Mouse (Mus musculus) C2C12 (cell line): Measurements from ENCODE around the gene Qrsl1. TPM values are rescaled to one million over a fixed set of nuclear protein-coding genes. Genes with fewer than 3 reads are reported as not detected.
"Not testable (repeated sequence)": the region's sequence is repeated elsewhere in the genome, so short reads cannot be mapped to it uniquely, and the experiment has no call there.

Experiments
- H3K27me3 ChIP-seq: one replicate; pipeline ENCODE4 v1.6.1; 2011; ENCODE audit not compliant: control insufficient read depth, insufficient read depth, insufficient read length
- H3K36me3 ChIP-seq: one replicate; pipeline ENCODE4 v1.6.1; 2011; ENCODE audit not compliant: control insufficient read depth, insufficient read depth
- H3K4me3 ChIP-seq: one replicate; pipeline ENCODE4 v1.5.1; 2011; ENCODE audit warnings: mild to moderate bottlenecking, control low read depth; ENCODE audit not compliant: poor library complexity, insufficient read depth, severe bottlenecking
- H3K79me2 ChIP-seq: one replicate; pipeline ENCODE4 v1.6.1; 2011; ENCODE audit not compliant: control insufficient read depth, insufficient read depth
- H3K79me3 ChIP-seq: one replicate; pipeline ENCODE4 v1.6.1; 2011; ENCODE audit warnings: low read depth, control low read depth
- H3ac ChIP-seq: one replicate; pipeline ENCODE3; 2011; ENCODE audit warnings: low read depth; ENCODE audit not compliant: control insufficient read depth, insufficient read length
- CEBPB ChIP-seq: IDR thresholded peaks from one replicate; pipeline ENCODE4 v1.6.1; 2011; ENCODE audit warnings: low read depth, mild to moderate bottlenecking, control low read depth, moderate library complexity
- CTCF ChIP-seq: IDR thresholded peaks from one replicate; pipeline ENCODE4 v1.5.1; 2011; ENCODE audit not compliant: control insufficient read depth, insufficient read depth, insufficient read length
- FOSL1 ChIP-seq: IDR thresholded peaks from one replicate; pipeline ENCODE4 v1.8.0; 2011; ENCODE audit warnings: mild to moderate bottlenecking, low read length; ENCODE audit not compliant: poor library complexity, insufficient read depth, severe bottlenecking
- MAX ChIP-seq: IDR thresholded peaks from one replicate; pipeline ENCODE4 v1.6.1; 2011; ENCODE audit warnings: mild to moderate bottlenecking, control low read depth
- MYOD1 ChIP-seq: IDR thresholded peaks from one replicate; pipeline ENCODE4 v1.6.1; 2011; ENCODE audit warnings: low read depth; ENCODE audit not compliant: control insufficient read depth, insufficient read length
- MYOG ChIP-seq: IDR thresholded peaks from one replicate; pipeline ENCODE4 v1.6.1; 2011; ENCODE audit not compliant: control insufficient read depth, insufficient read length; ENCODE audit errors: extremely low read depth
- USF1 ChIP-seq: IDR thresholded peaks from one replicate; pipeline ENCODE4 v1.6.1; 2011; ENCODE audit warnings: low read depth, mild to moderate bottlenecking, control low read depth, moderate library complexity
- polyA plus RNA-seq: library from polyadenylated mRNA; unstranded; fragments of >200 nt; fragmentation: generic; extraction: Trizol; gene quantifications from one replicate; pipeline ENCODE4 v1.2.1, GENCODE M21; 2012; ENCODE audit warnings: missing spikeins

Gene Qrsl1
- polyA plus RNA-seq, 1 experiment, result 11.2 TPM

DNA sequence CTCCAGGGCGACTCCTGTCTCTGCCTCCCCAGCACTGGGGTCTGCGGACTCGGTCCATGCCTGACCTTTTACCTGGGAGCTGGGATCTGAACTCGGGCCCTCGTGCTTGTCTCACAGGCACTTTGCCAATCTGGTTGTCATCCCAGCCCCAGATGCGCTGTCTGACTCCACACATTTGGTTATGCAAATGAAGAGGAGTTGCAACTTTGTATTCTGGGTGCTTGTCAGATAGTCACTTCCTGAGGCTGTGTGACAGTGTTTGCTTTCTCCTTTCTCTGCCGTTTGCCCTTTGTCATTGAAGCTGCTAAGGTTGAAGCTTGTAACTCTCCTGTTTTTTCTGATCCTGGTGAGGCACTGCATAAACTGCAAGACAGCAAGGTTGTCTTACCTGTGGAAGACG is 26.2 kb upstream of the Qrsl1 start:
- no peaks in the 10 kb centered on the region for H3K79me2 ChIP-seq
- H3ac ChIP-seq, result no peak overlapping the region
- H3K27me3 ChIP-seq, result no peaks in the 10 kb centered on the region
- H3K36me3 ChIP-seq, result peaks cover 43% of the 10 kb centered on the region
- no peak overlapping the region for H3K4me3 ChIP-seq
- TF ChIP-seq MYOG (no peak), FOSL1 (no peak), USF1 (no peak), MYOD1 (no peak), MAX (no peak), CEBPB (no peak), CTCF (no peak)
- H3K79me3 ChIP-seq, result no peaks in the 10 kb centered on the region

DNA sequence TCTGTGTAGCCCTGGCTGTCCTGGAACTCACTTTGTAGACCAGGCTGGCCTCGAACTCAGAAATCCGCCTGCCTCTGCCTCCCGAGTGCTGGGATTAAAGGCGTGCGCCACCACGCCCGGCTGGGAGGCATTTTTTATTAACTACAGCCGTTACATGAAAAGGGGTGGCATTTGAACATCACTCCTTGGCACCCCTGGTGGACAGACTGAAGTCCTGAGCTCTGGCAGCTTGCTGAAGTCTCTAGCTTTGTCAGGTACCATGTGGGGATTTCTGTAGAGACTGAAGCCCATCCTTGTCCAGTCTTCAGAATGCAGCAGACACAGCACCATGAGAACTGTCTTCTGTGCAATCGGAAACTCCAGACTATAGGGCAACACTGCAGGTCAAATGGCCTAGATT is 24.2 kb upstream of the Qrsl1 start:
- not testable (repeated sequence) for H3ac ChIP-seq, H3K79me3 ChIP-seq

DNA sequence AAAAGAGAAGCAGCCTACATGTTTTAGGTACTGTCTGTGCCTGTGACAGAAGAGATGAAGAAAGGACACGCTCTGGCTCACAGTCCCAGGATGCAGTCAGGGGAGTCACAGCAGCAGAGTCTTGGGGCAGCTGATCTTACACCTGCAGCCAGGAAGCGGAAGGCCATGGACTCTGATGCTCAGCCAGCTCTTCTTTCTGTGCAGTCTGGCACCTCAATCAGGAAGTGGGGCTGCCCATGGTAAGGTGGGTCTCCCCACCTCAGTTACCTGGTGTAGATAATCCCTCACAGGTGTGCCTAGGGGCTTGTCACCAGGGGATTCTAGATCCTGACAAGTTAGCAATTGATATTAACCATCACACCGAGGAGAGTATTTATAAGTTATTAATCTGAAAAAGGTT is 21.6 kb upstream of the Qrsl1 start:
- no peak overlapping the region for H3K4me3 ChIP-seq

More for the DNA sequence above, 24.2 kb upstream of the Qrsl1 start:
- H3K4me3 ChIP-seq, H3K79me2 ChIP-seq, H3K27me3 ChIP-seq: not testable (repeated sequence)
- peaks cover 42% of the 10 kb centered on the region for H3K36me3 ChIP-seq

DNA sequence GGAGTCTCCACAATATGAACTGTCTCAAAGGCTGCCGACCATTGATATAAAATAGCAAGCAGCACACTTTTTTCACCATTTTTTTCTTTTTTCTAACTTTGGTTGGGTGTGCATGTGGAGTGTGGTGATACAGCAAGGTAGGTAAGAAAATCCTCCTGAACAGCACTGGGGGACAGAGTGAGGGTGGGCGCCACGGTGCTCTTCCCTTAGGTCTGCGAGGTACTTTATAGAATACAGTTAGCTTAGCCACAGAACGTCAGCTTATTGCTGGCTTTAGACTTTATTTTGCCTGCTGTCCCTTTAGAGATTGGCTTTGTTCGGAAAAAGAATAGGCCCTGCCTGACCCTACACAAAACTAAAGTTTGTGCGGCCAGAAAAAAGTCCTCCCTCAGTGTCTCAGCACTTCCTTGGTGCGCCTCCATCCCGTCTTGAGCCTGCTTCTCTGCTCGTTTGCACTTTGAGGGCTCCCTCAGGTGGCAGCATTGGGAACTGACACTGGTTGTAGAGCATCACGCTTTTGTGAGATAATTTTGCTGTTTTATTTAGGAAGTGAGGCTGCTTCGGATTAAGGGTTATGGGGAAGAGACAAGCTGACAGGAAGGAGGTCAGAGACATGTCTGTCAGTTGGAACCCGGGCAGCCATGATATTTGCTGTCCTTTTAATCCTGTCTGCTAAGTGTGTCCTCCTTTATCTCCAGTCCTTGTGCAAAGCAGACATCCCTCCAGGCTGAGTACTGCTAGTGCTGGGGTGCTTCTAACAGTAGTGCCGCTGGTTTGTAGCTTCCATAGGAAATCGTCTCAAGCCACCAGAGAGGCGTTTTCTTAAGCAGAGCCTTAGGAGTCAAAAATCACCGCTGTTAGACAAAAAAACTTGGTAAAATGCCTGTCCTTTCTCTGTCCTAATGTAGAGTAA is 17.4 kb upstream of the Qrsl1 start:
- Histone ChIP-seq H3K27me3 (no peaks in the 10 kb centered on the region), H3K79me3 (no peaks in the 10 kb centered on the region), H3K36me3 (peaks cover 27% of the 10 kb centered on the region), H3K79me2 (no peaks in the 10 kb centered on the region), H3ac (no peak overlapping the region), H3K4me3 (no peak overlapping the region)
- TF ChIP-seq CEBPB (no peak), MYOG (no peak), CTCF (peak; percentile 80), USF1 (no peak), MYOD1 (no peak)

More for the DNA sequence above, 21.6 kb upstream of the Qrsl1 start:
- H3K27me3 ChIP-seq, result no peaks in the 10 kb centered on the region
- H3ac ChIP-seq, result no peak overlapping the region
- H3K79me3 ChIP-seq, result no peaks in the 10 kb centered on the region
- TF ChIP-seq MYOG (no peak), MAX (no peak), FOSL1 (no peak), CTCF (no peak), CEBPB (no peak), MYOD1 (no peak), USF1 (no peak)
- H3K79me2 ChIP-seq, result no peaks in the 10 kb centered on the region
- peaks cover 32% of the 10 kb centered on the region for H3K36me3 ChIP-seq

DNA sequence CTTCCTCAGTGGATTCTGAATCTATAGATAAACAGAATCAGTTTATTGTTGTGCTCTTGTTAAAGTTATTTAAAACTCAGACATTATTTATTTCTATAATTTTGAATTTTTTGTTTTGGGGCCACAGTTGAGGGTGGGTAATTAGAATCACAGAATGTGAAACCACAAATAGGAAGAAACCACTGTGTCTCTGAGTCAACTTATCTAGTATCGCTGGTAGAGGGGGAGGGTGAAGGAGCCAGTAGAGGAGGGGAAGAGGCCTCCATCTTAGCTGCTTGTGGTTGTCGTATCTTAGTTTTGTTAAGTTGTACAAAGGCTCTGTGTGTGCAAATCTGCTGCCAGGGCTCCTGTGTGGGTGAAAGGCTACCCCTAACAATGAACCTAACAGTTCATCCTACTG is 15.2 kb upstream of the Qrsl1 start:
- Histone ChIP-seq H3K4me3 (no peak overlapping the region), H3K79me2 (no peaks in the 10 kb centered on the region), H3K36me3 (peaks cover 24% of the 10 kb centered on the region), H3ac (no peak overlapping the region), H3K79me3 (no peaks in the 10 kb centered on the region), H3K27me3 (no peaks in the 10 kb centered on the region)
- TF ChIP-seq MAX (no peak), CEBPB (no peak), MYOG (no peak), FOSL1 (no peak), MYOD1 (no peak)

DNA sequence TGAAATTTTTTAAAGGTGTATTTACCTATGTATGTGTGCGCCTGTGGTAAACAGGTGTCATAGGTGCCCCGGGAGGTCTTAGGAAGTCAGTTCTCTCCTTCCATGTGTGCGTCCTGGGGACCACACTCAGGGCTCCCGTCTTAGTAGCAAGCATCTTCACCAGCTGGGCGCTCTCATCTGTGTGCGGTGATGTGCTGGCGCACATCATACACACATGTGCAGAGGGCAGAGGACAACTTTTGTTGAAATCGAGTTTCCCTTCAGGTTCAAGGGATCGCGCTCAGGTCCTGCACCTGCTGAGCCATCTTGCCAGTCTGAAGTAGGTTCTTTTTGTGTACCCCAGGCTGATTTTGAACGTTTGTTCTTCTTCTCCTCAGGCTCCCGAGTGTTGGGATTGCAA is 14.6 kb upstream of the Qrsl1 start:
- H3K79me3 ChIP-seq, result no peaks in the 10 kb centered on the region
- H3K27me3 ChIP-seq, result no peaks in the 10 kb centered on the region
- no peak overlapping the region for H3K4me3 ChIP-seq
- peaks cover 26% of the 10 kb centered on the region for H3K36me3 ChIP-seq
- no peak overlapping the region for H3ac ChIP-seq
- TF ChIP-seq FOSL1 (no peak), USF1 (no peak), MYOG (no peak), MYOD1 (no peak), MAX (no peak), CTCF (no peak)
- H3K79me2 ChIP-seq, result no peaks in the 10 kb centered on the region
